Mouse (Mus musculus) E14TG2a.4 (cell line): ENCODE data around the gene Nxnl2.

Experiments used
- H3K27me3 ChIP-seq: 2 replicates; pipeline ENCODE4 v1.6.1; 2014; ENCODE audit warnings: low read length, control low read depth; ENCODE audit not compliant: insufficient read depth
- H3K36me3 ChIP-seq: 2 replicates; pipeline ENCODE4 v1.6.1; 2014; ENCODE audit warnings: low read length, control low read depth; ENCODE audit not compliant: insufficient read depth
- H3K4me1 ChIP-seq: replicated peaks from 2 replicates; pipeline ENCODE4 v1.6.1; 2014; ENCODE audit warnings: low read depth, low read length, control low read depth
- H3K4me3 ChIP-seq: replicated peaks from 2 replicates; pipeline ENCODE4 v1.5.1; 2014; ENCODE audit warnings: mild to moderate bottlenecking, low read length
- H3K9me3 ChIP-seq: 2 replicates; pipeline ENCODE4 v1.6.1; 2014; ENCODE audit warnings: low read length, control low read depth
- CTCF ChIP-seq: conservative IDR thresholded peaks from 2 replicates; pipeline ENCODE4 v1.5.1; 2014; ENCODE audit warnings: low read length
- NANOG ChIP-seq: IDR thresholded peaks from 2 replicates; pipeline ENCODE4 v1.6.1; 2014; ENCODE audit warnings: borderline replicate concordance, low read length, mixed read lengths
- POU5F1 ChIP-seq: IDR thresholded peaks from 2 replicates; pipeline ENCODE4 v1.6.1; 2014; ENCODE audit warnings: low read length, borderline replicate concordance

Gene Nxnl2

GRCm38 (mm10) chr13:51136996-51137701 lies 33.7 kb upstream of the Nxnl2 start:
- peaks cover 80% of the 10 kb centered on the region for H3K4me1 ChIP-seq
- H3K27me3 ChIP-seq, result no peaks in the 10 kb centered on the region
- 0 out of 2 replicates have a peak overlapping the region, but pooled peaks have one; percentile 2 for H3K4me3 ChIP-seq
- no peaks in the 10 kb centered on the region for H3K9me3 ChIP-seq
- TF ChIP-seq POU5F1 (no peak), CTCF (no peak), NANOG (no peak)
- peaks cover 85% of the 10 kb centered on the region for H3K36me3 ChIP-seq

- Histone ChIP-seq H3K9me3 (no peaks in the 10 kb centered on the region), H3K4me3 (0 out of 2 replicates have a peak overlapping the region, but pooled peaks have one; percentile 2), H3K27me3 (no peaks in the 10 kb centered on the region), H3K36me3 (peaks cover 85% of the 10 kb centered on the region), H3K4me1 (peaks cover 74% of the 10 kb centered on the region)
- TF ChIP-seq NANOG, result no peak
- no peak for TF ChIP-seq POU5F1
These were observed 33.2 kb upstream of the Nxnl2 start for GRCm38 (mm10) chr13:51137702-51138031.

DNA sequence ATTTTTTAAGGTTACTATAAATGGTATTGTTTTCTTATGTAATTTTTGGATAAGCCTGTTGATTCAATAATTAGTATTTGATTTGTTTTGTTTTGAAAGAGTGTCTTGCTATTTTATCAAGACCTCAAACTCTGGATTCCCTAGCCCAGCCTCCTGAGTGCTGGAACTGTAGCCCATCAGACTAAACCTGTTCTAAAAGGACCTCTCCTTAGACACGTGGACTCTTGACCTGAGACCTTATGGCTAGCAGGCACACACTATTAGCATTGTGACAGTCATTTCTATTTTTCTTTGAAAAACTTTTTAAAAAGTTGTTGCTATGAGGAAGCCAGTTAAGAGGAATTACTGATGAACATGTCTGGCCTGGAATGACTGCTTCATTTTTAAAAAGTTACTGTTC lies 23.7 kb upstream of the Nxnl2 start:
- peaks cover 31% of the 10 kb centered on the region for H3K4me1 ChIP-seq
- TF ChIP-seq CTCF, result no peak
- TF ChIP-seq NANOG, result no peak
- TF ChIP-seq POU5F1, result no peak
- no peak overlapping the region for H3K4me3 ChIP-seq
- peaks cover 94% of the 10 kb centered on the region for H3K36me3 ChIP-seq
- H3K27me3 ChIP-seq, result no peaks in the 10 kb centered on the region
- no peaks in the 10 kb centered on the region for H3K9me3 ChIP-seq

- no peak for TF ChIP-seq NANOG
- no peak for TF ChIP-seq POU5F1
- no peak for TF ChIP-seq CTCF
- H3K27me3 ChIP-seq, result no peaks in the 10 kb centered on the region
These were observed 17.7 kb upstream of the Nxnl2 start for GRCm38 (mm10) chr13:51152966-51153669.

GRCm38 (mm10) chr13:51153670-51154030 lies 17.2 kb upstream of the Nxnl2 start:
- no peak for TF ChIP-seq CTCF
- no peak for TF ChIP-seq POU5F1
- no peak for TF ChIP-seq NANOG
- Histone ChIP-seq H3K9me3 (no peaks in the 10 kb centered on the region), H3K27me3 (no peaks in the 10 kb centered on the region)

More at GRCm38 (mm10) chr13:51152966-51153669, 17.7 kb upstream of the Nxnl2 start:
- peaks cover 81% of the 10 kb centered on the region for H3K36me3 ChIP-seq
- no peak overlapping the region for H3K4me3 ChIP-seq
- no peaks in the 10 kb centered on the region for H3K9me3 ChIP-seq
- peaks cover 40% of the 10 kb centered on the region for H3K4me1 ChIP-seq

GRCm38 (mm10) chr13:51155178-51156013 lies 15.4 kb upstream of the Nxnl2 start:
- Histone ChIP-seq H3K36me3 (peaks cover 76% of the 10 kb centered on the region), H3K4me1 (peaks cover 51% of the 10 kb centered on the region), H3K27me3 (no peaks in the 10 kb centered on the region), H3K9me3 (no peaks in the 10 kb centered on the region), H3K4me3 (no peak overlapping the region)
- no peak for TF ChIP-seq POU5F1
- no peak for TF ChIP-seq CTCF
- no peak for TF ChIP-seq NANOG

More at GRCm38 (mm10) chr13:51153670-51154030, 17.2 kb upstream of the Nxnl2 start:
- H3K4me1 ChIP-seq, result peaks cover 44% of the 10 kb centered on the region
- H3K4me3 ChIP-seq, result no peak overlapping the region
- H3K36me3 ChIP-seq, result peaks cover 81% of the 10 kb centered on the region

- Histone ChIP-seq H3K27me3 (no peaks in the 10 kb centered on the region), H3K4me1 (peaks cover 57% of the 10 kb centered on the region), H3K4me3 (no peak overlapping the region), H3K36me3 (peaks cover 70% of the 10 kb centered on the region), H3K9me3 (no peaks in the 10 kb centered on the region)
- TF ChIP-seq POU5F1 (no peak), NANOG (no peak), CTCF (no peak)
These were observed 14.8 kb upstream of the Nxnl2 start for GRCm38 (mm10) chr13:51156014-51156386.

DNA sequence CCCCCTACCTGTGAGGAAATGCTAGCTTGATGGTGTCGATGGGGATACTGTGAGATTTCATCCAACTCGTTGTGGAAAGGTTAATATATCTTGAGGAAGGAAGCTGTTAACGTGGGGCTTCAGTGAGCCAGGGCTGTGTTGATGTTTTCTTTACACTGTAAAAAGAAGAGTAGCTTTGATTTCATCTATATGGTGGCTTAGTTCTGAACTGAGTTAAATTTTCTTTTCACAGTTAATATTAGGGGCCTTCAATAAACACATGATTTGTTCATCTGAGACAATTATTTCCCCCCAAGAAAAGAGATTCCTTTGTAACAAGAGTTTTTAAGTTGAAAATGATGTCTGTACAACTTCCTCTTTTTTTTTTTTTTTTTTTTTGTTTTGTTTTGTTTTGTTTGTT lies 13.5 kb upstream of the Nxnl2 start:
- peaks cover 65% of the 10 kb centered on the region for H3K36me3 ChIP-seq
- no peaks in the 10 kb centered on the region for H3K27me3 ChIP-seq
- TF ChIP-seq POU5F1 (no peak), NANOG (no peak), CTCF (no peak)

More for the DNA sequence above, 13.5 kb upstream of the Nxnl2 start:
- Histone ChIP-seq H3K4me3 (no peak overlapping the region), H3K4me1 (peaks cover 69% of the 10 kb centered on the region), H3K9me3 (no peaks in the 10 kb centered on the region)
